Mouse (Mus musculus) B cell, adult 2 months (primary cell): ENCODE measurements around the gene Gm42674.

ENCODE experiments used
- DNase-seq, 2 experiments: peaks; one replicate each; pipeline ENCODE4 v3.0.0; 2022

The Gm42674 gene

GRCm38 (mm10) chr3:90601486-90602110 lies at the start of gene Gm42674:
Gene Gm42674 (plus strand): TSS chr3:90601904.
- DNase-seq: no peak

- DNase-seq: no peak
These were observed 49.5 kb upstream of the Gm42674 start for GRCm38 (mm10) chr3:90552231-90552630.

- DNase-seq: no peak
These were observed 45.8 kb upstream of the Gm42674 start for GRCm38 (mm10) chr3:90555954-90556353.

- DNase-seq: no peak
These were observed 41.6 kb upstream of the Gm42674 start, which contains the start of gene S100a3 for GRCm38 (mm10) chr3:90560008-90560628. Gene S100a3 (plus strand): TSS chr3:90560578.

DNA sequence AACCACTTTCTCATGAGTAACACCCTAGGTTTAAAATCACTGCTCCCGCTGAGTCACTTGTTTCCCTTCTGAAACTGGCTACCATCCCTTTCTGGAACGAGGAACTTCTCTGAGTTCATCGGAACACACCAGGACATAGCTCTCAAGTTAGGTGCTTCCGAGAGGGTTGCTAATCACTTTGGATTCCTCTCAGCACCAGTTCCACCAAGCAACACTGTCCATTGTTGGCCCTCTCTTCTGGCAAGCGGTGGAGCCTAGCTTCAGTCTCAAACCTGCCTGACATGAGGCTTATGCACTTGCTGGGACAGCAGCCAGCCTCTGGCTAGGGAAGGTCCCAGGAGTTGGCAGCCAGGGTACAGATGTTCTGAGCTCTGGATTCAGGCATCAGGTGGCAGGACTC lies 27.0 kb upstream of the Gm42674 start:
- no peak for DNase-seq

- no peak for DNase-seq
These were observed 26.4 kb upstream of the Gm42674 start for GRCm38 (mm10) chr3:90575320-90575719.

GRCm38 (mm10) chr3:90576351-90577001 lies 25.2 kb upstream of the Gm42674 start:
- DNase-seq: no peak

DNA sequence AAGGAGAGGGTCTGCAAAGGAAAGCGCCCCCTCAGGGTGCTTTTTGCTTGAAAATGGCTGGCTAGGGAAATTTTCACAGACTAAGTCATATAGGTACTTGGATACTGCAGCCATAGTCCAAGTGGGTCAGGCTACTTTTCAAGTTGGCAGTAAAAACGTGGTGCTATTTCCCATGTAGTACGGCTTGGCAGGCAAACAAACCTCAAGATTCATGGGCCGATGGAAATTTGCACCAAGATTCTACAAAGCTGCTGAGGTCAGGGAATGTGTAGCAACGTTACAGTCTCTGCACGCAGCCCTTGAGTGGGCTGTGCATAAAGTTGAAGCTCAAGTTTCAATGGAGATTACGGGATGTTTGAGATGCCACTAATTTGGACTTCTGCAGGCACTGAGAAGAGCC lies 22.3 kb upstream of the Gm42674 start:
- DNase-seq: no peak

DNA sequence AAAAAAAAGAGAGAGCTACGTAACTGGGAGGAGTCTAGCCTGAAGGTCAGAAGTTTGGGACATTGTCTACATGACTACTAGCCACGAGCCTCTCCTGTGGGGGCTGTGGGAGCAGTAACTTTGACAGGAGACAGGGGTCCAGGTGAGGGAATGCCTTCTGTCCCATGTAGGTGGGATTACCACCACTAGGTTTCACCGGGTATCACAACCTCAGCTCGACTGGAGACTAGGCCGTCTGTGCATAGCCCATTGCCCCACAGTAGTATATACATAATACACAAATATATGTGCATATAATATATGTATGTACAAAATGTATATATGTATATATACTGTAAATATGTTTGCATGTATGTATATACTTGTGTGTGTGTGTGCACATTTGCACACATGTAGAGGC lies 20.6 kb upstream of the Gm42674 start:
- DNase-seq: no peak

DNA sequence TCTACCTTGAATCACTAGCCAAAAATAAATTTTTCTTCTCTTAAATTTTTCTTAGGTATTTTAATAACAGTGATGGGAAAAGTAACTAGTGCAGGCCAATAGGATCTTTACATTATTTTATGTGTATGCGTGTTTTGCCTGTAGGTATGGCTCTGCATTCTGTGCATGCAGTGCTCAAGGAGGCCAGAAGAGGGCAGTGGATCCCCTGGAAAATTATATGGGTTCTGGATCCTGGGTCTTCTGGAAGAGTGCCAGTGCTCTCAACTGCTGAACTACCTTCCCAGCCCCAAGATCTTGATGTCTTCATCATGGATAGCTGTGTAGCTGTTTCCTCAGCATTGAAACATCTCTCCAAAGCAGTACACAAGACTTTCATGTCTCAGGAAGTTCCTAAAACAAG lies 19.5 kb upstream of the Gm42674 start:
- DNase-seq: peak; percentile 30 to 42

GRCm38 (mm10) chr3:90582556-90582955 lies 19.1 kb upstream of the Gm42674 start:
- no peak for DNase-seq

DNA sequence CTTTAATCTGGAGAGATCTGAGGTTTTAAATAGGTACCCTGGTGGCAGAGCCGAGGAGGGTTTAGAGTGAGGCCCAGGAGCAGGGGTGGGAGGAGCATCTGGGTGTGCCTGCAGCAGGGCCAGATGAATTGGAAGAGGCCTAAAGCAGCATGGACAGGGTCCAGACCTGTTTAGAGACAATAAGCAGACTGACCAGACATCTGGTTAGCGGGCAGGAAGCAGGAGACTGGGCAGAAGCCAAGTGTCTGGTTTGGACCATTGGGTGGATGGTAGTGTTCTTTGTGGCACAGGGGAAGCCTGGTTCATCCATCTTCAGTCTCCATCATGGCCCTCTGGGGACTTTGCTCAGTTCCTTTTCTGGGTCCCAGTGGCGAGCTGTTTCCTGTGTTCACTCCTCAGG lies 17.8 kb upstream of the Gm42674 start:
- no peak for DNase-seq

DNA sequence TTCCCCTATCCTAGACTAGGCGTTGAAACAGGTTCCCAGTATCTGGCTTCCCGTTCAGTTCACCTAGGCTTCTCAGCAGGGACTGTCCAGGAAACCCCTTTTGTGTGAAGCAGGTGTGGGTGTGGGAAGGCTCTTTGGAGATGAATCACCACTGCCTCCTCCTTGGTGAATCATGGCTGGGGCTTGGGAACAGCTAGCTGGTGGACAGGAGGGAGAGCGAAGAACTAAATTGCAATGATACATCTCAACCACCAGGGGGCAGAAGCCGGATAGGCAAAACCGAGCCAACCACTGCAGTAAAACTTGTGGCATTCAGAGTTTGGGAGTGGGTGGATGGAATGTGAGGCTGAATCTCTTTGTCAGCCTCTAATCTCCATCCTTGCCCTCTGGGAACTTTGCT lies 16.1 kb upstream of the Gm42674 start:
- peak; percentile 79 to 81 for DNase-seq

DNA sequence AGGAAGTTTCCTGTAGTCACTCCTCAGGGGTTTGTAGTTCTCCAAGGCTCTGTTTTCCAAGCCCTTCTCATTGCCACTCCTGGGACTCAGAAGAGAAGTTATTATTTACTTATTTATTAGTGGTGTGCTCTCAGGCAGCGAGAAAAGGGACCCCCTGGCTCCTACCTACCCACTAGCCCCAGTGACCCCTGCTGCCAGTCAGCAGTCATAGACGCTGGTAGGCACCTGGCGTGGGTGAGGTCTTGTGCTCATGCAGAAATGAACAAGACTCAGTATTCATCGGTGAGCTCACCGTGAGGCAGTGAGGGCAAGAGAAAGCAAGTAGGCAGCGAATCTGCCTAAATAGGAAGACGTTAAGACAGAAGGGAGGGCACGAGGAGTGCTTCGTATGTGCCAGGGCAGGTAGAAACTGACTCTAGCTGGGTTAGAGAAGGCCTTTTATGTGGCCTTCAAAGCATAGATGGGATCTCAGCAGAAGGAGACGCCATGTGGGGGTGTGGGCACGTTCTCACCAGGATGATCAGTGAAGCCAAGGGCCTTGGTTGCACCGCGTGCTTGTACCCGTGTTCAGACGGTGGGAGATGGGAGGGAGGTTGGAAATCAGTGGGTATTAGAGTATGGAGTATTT lies 15.6 kb upstream of the Gm42674 start:
- peak in 1 of 2 experiments; percentile 56 for DNase-seq

DNA sequence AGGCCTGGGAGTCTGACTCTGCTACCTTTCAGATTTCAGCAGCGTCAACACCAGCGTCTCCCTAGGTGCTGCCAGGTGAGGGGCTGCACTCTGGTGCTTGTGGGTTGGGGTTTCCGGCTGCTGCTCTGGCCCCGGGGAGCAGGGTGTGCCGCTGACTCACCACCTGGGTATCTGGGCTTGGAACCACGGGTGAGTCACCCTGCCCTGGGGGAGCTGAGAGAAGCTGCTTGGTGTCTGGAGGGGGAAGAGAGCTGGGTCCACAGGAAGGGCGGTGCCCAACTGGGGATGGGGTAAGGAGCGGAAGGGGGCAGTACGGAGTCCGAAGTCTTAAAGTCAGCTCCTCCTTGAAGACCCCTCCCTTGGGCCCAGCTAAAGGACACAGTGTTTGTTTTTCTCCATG lies 14.8 kb upstream of the Gm42674 start:
- peak; percentile 91 to 95 for DNase-seq

DNA sequence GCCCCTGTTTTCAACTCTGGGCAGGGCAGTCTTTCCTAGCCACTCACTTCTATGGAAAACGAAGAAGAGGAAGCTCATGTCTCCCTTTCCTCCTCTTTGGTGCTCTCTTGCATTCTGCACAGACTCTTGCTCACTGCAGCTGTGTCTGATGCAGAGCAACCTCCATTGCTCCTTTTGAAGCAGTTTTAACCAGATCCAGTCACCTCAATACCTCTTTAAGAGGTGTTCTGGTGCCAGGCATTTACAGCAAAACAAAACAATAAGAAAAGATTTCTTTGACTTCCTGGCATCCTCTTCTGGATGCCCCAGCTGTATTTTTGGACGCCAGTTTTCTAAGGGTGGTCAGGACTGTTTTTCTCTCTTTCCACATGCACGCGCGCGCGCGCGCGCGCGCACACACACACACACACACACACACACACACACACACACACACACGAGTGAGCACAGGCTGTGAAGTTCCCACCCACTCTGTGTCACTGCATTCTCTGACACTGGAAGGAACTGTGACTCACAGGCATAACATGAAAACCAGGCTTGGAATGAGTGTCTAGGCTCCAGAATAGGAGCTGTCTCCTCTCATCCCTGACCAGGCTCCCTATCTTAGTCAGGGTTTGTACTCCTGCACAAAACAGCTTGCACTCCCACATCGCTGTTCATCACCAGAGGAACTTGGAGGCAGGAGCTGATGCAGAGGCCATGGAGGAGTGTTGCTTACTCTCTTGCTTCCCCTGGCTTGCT lies 14.2 kb upstream of the Gm42674 start:
- peak; percentile 58 to 64 for DNase-seq

DNA sequence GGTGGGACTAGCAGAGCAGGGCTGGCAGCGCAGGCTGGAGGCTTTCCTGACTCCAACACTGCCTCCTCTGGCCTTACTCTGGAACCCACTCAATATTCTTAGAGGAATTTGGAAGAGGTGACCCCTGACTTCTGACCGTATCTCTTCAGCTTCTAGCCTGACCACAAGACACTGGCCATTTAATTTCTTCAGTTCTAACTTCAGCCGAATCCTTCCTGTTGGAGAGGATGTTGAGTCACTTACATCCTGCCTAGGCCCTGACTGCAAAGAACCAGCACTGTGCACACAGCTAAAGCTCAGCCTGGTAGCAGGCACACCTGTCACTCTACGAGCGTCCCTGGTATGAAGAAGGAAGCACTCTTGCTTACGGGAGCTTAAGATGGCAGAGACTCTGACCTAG lies 12.3 kb upstream of the Gm42674 start:
- peak in 1 of 2 experiments; percentile 43 for DNase-seq

- no peak for DNase-seq
These were observed 11.8 kb upstream of the Gm42674 start, which contains the start of gene S100a2 for GRCm38 (mm10) chr3:90589947-90590346. Gene S100a2 (plus strand): TSS chr3:90590247.

- DNase-seq: no peak
These were observed 7.2 kb upstream of the Gm42674 start for GRCm38 (mm10) chr3:90594466-90594865.

DNA sequence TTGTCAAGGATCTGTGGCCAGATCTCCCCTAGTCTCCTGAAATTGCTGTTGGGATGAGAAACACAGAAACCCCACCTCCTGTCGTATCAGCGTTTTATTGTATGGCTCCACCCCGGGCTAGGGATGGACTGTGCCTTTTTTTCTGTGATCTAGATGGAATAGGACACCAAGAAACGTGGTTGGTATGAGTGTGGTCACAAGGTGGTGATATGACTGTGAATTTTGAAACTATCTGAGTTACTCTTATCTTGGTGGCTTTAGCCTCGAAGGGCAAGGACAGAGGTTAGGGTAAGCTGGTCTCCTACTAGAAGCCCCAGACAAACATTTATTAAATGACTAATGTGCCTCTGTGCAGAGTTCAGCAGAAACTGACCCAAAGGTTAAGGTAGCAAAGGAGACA lies 6.1 kb upstream of the Gm42674 start:
- DNase-seq: no peak

GRCm38 (mm10) chr3:90596810-90597209 lies 4.9 kb upstream of the Gm42674 start:
- DNase-seq: no peak

- no peak for DNase-seq
These were observed 4.0 kb upstream of the Gm42674 start for GRCm38 (mm10) chr3:90597736-90598135.

GRCm38 (mm10) chr3:90598212-90598611 lies 3.5 kb upstream of the Gm42674 start:
- peak; percentile 45 to 48 for DNase-seq
